Mouse (Mus musculus) MEL (cell line): ENCODE measurements at regions not wholly inside any gene's neighbourhood (a gene's known extent, or its start where the extent isn't known, plus 50 kb on each side); places are given as distances from the start of the nearest gene placed in this dataset.

ENCODE experiments used
- DNase-seq: peaks from one replicate; pipeline ENCODE4 v3.0.0; 2011; ENCODE audit warnings: low read depth, low spot score
- H3K27ac ChIP-seq: 2 replicates; pipeline ENCODE4 v1.5.1; 2012; ENCODE audit warnings: low read depth, mild to moderate bottlenecking, control low read depth, low read length, moderate library complexity; ENCODE audit not compliant: control insufficient read depth
- H3K27me3 ChIP-seq, 2 experiments: fragments of 150-350 bp in 1 of 2; sonication (generic) in 1 of 2; 2 replicates each; pipeline ENCODE4 v1.6.1; 2012; ENCODE audit warnings: low read length in 2 of 2, mild to moderate bottlenecking in 2 of 2, improper control_type of control experiment in 1 of 2, moderate library complexity in 1 of 2; ENCODE audit not compliant: insufficient read depth in 2 of 2, control insufficient read depth in 1 of 2
- H3K36me3 ChIP-seq, 2 experiments: 2 replicates each; pipeline ENCODE4 v1.6.1; 2012 to 2014; ENCODE audit warnings: low read length in 2 of 2, improper control_type of control experiment in 1 of 2, inconsistent platforms in 1 of 2, mild to moderate bottlenecking in 1 of 2; ENCODE audit not compliant: insufficient read depth in 2 of 2, control insufficient read depth in 1 of 2
- H3K4me1 ChIP-seq, 2 experiments: fragments of 150-350 bp in 1 of 2; sonication (generic) in 1 of 2; 2 replicates each; pipeline ENCODE4 v1.6.1; 2012; ENCODE audit warnings: low read length in 2 of 2, improper control_type of control experiment in 1 of 2, mild to moderate bottlenecking in 1 of 2; ENCODE audit not compliant: insufficient read depth in 2 of 2, control insufficient read depth in 1 of 2
- H3K4me3 ChIP-seq, 2 experiments: fragments of 150-350 bp in 1 of 2; sonication (generic) in 1 of 2; 2 replicates each; pipeline ENCODE4 v1.5.1; 2012; ENCODE audit warnings: low read depth in 2 of 2, low read length in 2 of 2, mild to moderate bottlenecking in 2 of 2, moderate library complexity in 2 of 2, control low read depth in 1 of 2, improper control_type of control experiment in 1 of 2; ENCODE audit not compliant: control insufficient read depth in 1 of 2, insufficient read depth in 1 of 2
- H3K79me2 ChIP-seq: 2 replicates; pipeline ENCODE4 v1.6.1; 2012; ENCODE audit warnings: mild to moderate bottlenecking, low read length, moderate library complexity; ENCODE audit not compliant: control insufficient read depth, poor library complexity, insufficient read depth
- H3K9ac ChIP-seq: 2 replicates; pipeline ENCODE4 v1.6.1; 2012; ENCODE audit warnings: low read depth, mild to moderate bottlenecking, control low read depth, low read length, moderate library complexity; ENCODE audit not compliant: control insufficient read depth, poor library complexity, severe bottlenecking
- H3K9me3 ChIP-seq: fragments of 150-350 bp; sonication (generic); replicated peaks from 2 replicates; pipeline ENCODE4 v1.6.1; 2012; ENCODE audit warnings: mild to moderate bottlenecking, low read length, improper control_type of control experiment, moderate library complexity; ENCODE audit not compliant: insufficient read depth
- BHLHE40 ChIP-seq: IDR thresholded peaks from 2 replicates; pipeline ENCODE4 v1.6.1; 2012; ENCODE audit warnings: low read depth, mild to moderate bottlenecking, inconsistent platforms, low read length, improper control_type of control experiment, borderline replicate concordance
- CHD1 ChIP-seq: IDR thresholded peaks from 2 replicates; pipeline ENCODE4 v1.6.1; 2012; ENCODE audit warnings: low read depth, mild to moderate bottlenecking, inconsistent platforms, low read length, improper control_type of control experiment
- CHD2 ChIP-seq: IDR thresholded peaks from 2 replicates; pipeline ENCODE4 v1.6.1; 2011; ENCODE audit warnings: low read length, improper control_type of control experiment
- CTCF ChIP-seq, 3 experiments: IDR thresholded peaks in 2 of 3; conservative IDR thresholded peaks in 1 of 3; 2 replicates each; pipeline ENCODE4 v1.5.1; 2011 to 2012; ENCODE audit warnings: low read length in 3 of 3, low read depth in 2 of 3, mild to moderate bottlenecking in 2 of 3, improper control_type of control experiment in 1 of 3, inconsistent platforms in 1 of 3, mixed read lengths in 1 of 3, moderate library complexity in 1 of 3; ENCODE audit not compliant: control insufficient read depth in 1 of 3, insufficient read depth in 1 of 3, poor library complexity in 1 of 3, severe bottlenecking in 1 of 3
- E2F4 ChIP-seq: IDR thresholded peaks from 2 replicates; pipeline ENCODE4 v1.6.1; 2011; ENCODE audit warnings: low read depth, low read length, improper control_type of control experiment, borderline replicate concordance
- ELF1 ChIP-seq: IDR thresholded peaks from 2 replicates; pipeline ENCODE4 v1.6.1; 2014; ENCODE audit warnings: low read depth, mild to moderate bottlenecking, inconsistent platforms, low read length, improper control_type of control experiment, moderate library complexity
- ETS1 ChIP-seq: IDR thresholded peaks from 2 replicates; pipeline ENCODE4 v1.6.1; 2012; ENCODE audit warnings: low read depth, mild to moderate bottlenecking, inconsistent platforms, low read length, improper control_type of control experiment, moderate library complexity
- GABPA ChIP-seq: IDR thresholded peaks from 2 replicates; pipeline ENCODE4 v1.6.1; 2012; ENCODE audit warnings: low read depth, mild to moderate bottlenecking, inconsistent platforms, low read length, improper control_type of control experiment, moderate library complexity
- GATA1 ChIP-seq: IDR thresholded peaks from 2 replicates; pipeline ENCODE4 v1.6.1; 2011; ENCODE audit warnings: low read depth, low read length, improper control_type of control experiment
- HCFC1 ChIP-seq: IDR thresholded peaks from 2 replicates; pipeline ENCODE4 v1.6.1; 2012; ENCODE audit warnings: low read depth, mild to moderate bottlenecking, inconsistent platforms, low read length, improper control_type of control experiment, moderate library complexity
- JUND ChIP-seq: IDR thresholded peaks from 2 replicates; pipeline ENCODE4 v1.6.1; 2011; ENCODE audit warnings: low read depth, mild to moderate bottlenecking, improper control_type of control experiment, low read length
- KAT2A ChIP-seq: conservative IDR thresholded peaks from 2 replicates; pipeline ENCODE4 v1.6.1; 2012; ENCODE audit warnings: low read depth, low read length, improper control_type of control experiment, inconsistent platforms
- MAFK ChIP-seq: IDR thresholded peaks from 2 replicates; pipeline ENCODE4 v1.6.1; 2011; ENCODE audit warnings: low read depth, mild to moderate bottlenecking, low read length, improper control_type of control experiment, borderline replicate concordance
- MEF2A ChIP-seq: IDR thresholded peaks from 2 replicates; pipeline ENCODE4 v1.6.1; 2014; ENCODE audit warnings: low read depth, mild to moderate bottlenecking, inconsistent platforms, low read length, improper control_type of control experiment; ENCODE audit not compliant: poor library complexity, insufficient replicate concordance, severe bottlenecking; ENCODE audit errors: extremely low read depth
- MXI1 ChIP-seq: IDR thresholded peaks from 2 replicates; pipeline ENCODE4 v1.6.1; 2011; ENCODE audit warnings: mild to moderate bottlenecking, low read depth, low read length, improper control_type of control experiment
- MYC ChIP-seq: IDR thresholded peaks from 2 replicates; pipeline ENCODE4 v1.6.1; 2011; ENCODE audit warnings: low read depth, mild to moderate bottlenecking, low read length, improper control_type of control experiment, moderate library complexity
- NELFE ChIP-seq: IDR thresholded peaks from 2 replicates; pipeline ENCODE4 v1.6.1; 2011; ENCODE audit warnings: low read depth, low read length, improper control_type of control experiment
- NRF1 ChIP-seq: IDR thresholded peaks from 2 replicates; pipeline ENCODE4 v1.6.1; 2014; ENCODE audit warnings: low read depth, mild to moderate bottlenecking, inconsistent platforms, low read length, improper control_type of control experiment, moderate library complexity; ENCODE audit not compliant: poor library complexity, insufficient read depth, severe bottlenecking
- RAD21 ChIP-seq: IDR thresholded peaks from 2 replicates; pipeline ENCODE4 v1.6.1; 2011; ENCODE audit warnings: mild to moderate bottlenecking, low read depth, low read length, improper control_type of control experiment
- RCOR1 ChIP-seq: IDR thresholded peaks from 2 replicates; pipeline ENCODE4 v1.6.1; 2012; ENCODE audit warnings: low read depth, mild to moderate bottlenecking, inconsistent platforms, low read length, improper control_type of control experiment
- SMC3 ChIP-seq: IDR thresholded peaks from 2 replicates; pipeline ENCODE4 v1.6.1; 2011; ENCODE audit warnings: low read depth, low read length, improper control_type of control experiment
- TCF12 ChIP-seq: IDR thresholded peaks from 2 replicates; pipeline ENCODE4 v1.6.1; 2014; ENCODE audit warnings: low read depth, mild to moderate bottlenecking, inconsistent platforms, low read length, improper control_type of control experiment, moderate library complexity
- USF1 ChIP-seq: IDR thresholded peaks from 2 replicates; pipeline ENCODE4 v1.6.1; 2014; ENCODE audit warnings: low read depth, mild to moderate bottlenecking, inconsistent platforms, low read length, improper control_type of control experiment, moderate library complexity
- USF2 ChIP-seq, 2 experiments: IDR thresholded peaks; 2 replicates each; pipeline ENCODE4 v1.6.1; 2011 to 2012; ENCODE audit warnings: improper control_type of control experiment in 2 of 2, low read length in 2 of 2, borderline replicate concordance in 1 of 2, inconsistent platforms in 1 of 2, low read depth in 1 of 2, mild to moderate bottlenecking in 1 of 2; ENCODE audit not compliant: insufficient read depth in 1 of 2
- ZC3H11A ChIP-seq: IDR thresholded peaks from 2 replicates; pipeline ENCODE4 v1.6.1; 2012; ENCODE audit warnings: low read depth, mild to moderate bottlenecking, inconsistent platforms, low read length, improper control_type of control experiment
- ZKSCAN1 ChIP-seq: IDR thresholded peaks from 2 replicates; pipeline ENCODE4 v1.6.1; 2012; ENCODE audit warnings: low read depth, mild to moderate bottlenecking, inconsistent platforms, low read length, improper control_type of control experiment, moderate library complexity
- ZMIZ1 ChIP-seq: IDR thresholded peaks from 2 replicates; pipeline ENCODE4 v1.6.1; 2012; ENCODE audit warnings: low read depth, mild to moderate bottlenecking, inconsistent platforms, low read length, improper control_type of control experiment, moderate library complexity
- ZNF384 ChIP-seq: IDR thresholded peaks from 2 replicates; pipeline ENCODE4 v1.6.1; 2012; ENCODE audit warnings: low read depth, mild to moderate bottlenecking, inconsistent platforms, low read length, improper control_type of control experiment

GRCm38 (mm10) chr13:101536019-101536418 lies 232.0 kb downstream of the Pik3r1 start:
- TF ChIP-seq SMC3 (no peak), BHLHE40 (no peak), RAD21 (no peak), CHD1 (no peak), CTCF (IDR thresholded peaks at IDR 0.05 in 2 of 3, conservative IDR thresholded peaks at IDR 0.05 in 1 of 3; ENCODE audit: control insufficient read depth in 1 of 3, insufficient read depth in 1 of 3, low read depth in 2 of 3, low read length in 3 of 3, poor library complexity in 1 of 3, severe bottlenecking in 1 of 3) (no peak), MXI1 (no peak), ZKSCAN1 (no peak), HCFC1 (no peak), ETS1 (no peak), CHD2 (no peak), NRF1 (no peak), MEF2A (no peak), JUND (no peak), GATA1 (no peak), ELF1 (no peak), ZMIZ1 (no peak), MYC (no peak), ZNF384 (no peak), KAT2A (no peak), RCOR1 (no peak)
- Histone ChIP-seq H3K27me3 (no peaks in the 10 kb centered on the region; a peak in 1 of 4 replicates), H3K4me1 (peaks cover 0 to 8% of the 10 kb centered on the region in 2 experiments; a peak in 2 of 4 replicates), H3K36me3 (peaks cover 0 to 4% of the 10 kb centered on the region in 2 experiments; a peak in 2 of 4 replicates), H3K9ac (no peak overlapping the region), H3K79me2 (no peaks in the 10 kb centered on the region), H3K27ac (no peak overlapping the region), H3K9me3 (no peaks in the 10 kb centered on the region), H3K4me3 (no peak overlapping the region)
- DNase-seq = no peak

- Histone ChIP-seq H3K36me3 (peaks cover 0 to 4% of the 10 kb centered on the region in 2 experiments; a peak in 2 of 4 replicates), H3K4me3 (no peak overlapping the region), H3K27ac (no peak overlapping the region), H3K27me3 (no peaks in the 10 kb centered on the region; a peak in 1 of 4 replicates), H3K9ac (no peak overlapping the region), H3K9me3 (no peaks in the 10 kb centered on the region), H3K4me1 (peaks cover 0 to 4% of the 10 kb centered on the region in 2 experiments; a peak in 2 of 4 replicates), H3K79me2 (no peaks in the 10 kb centered on the region)
- DNase-seq = no peak
- TF ChIP-seq HCFC1 (no peak), CHD2 (no peak), RAD21 (no peak), E2F4 (no peak), ZC3H11A (no peak), ELF1 (no peak), CTCF (IDR thresholded peaks at IDR 0.05 in 2 of 3, conservative IDR thresholded peaks at IDR 0.05 in 1 of 3; ENCODE audit: control insufficient read depth in 1 of 3, insufficient read depth in 1 of 3, low read depth in 2 of 3, low read length in 3 of 3, poor library complexity in 1 of 3, severe bottlenecking in 1 of 3) (no peak), TCF12 (no peak), MAFK (no peak), NELFE (no peak), USF2 (IDR thresholded peaks at IDR 0.05; ENCODE audit: borderline replicate concordance in 1 of 2, insufficient read depth in 1 of 2, low read depth in 1 of 2, low read length in 2 of 2) (no peak), GABPA (no peak), MYC (no peak), USF1 (no peak), GATA1 (no peak), CHD1 (no peak)
Measured at GRCm38 (mm10) chr13:101535331-101535866, 232.6 kb downstream of the Pik3r1 start.
